Mouse (Mus musculus): ENCODE data around the gene Lipc. TPM values are rescaled to one million over a fixed set of nuclear protein-coding genes. Genes with fewer than 3 reads are reported as not detected.

Lipc gene
- not detected for polyA plus RNA-seq (2017; shearing (Covaris generic))

GRCm38 (mm10) chr9:70952126-70952525 is at the start of gene Lipc:
Gene Lipc (minus strand): TSS chr9:70952226.

Other genes starting within 250 kb of the Lipc start
- gene Aqp9, start 216.5 kb upstream of the Lipc start, polyA plus RNA-seq (2017; shearing (Covaris generic)), result 1.1 TPM